Mouse (Mus musculus): ENCODE data around the gene Cacnb4.

Cacnb4 gene

DNA sequence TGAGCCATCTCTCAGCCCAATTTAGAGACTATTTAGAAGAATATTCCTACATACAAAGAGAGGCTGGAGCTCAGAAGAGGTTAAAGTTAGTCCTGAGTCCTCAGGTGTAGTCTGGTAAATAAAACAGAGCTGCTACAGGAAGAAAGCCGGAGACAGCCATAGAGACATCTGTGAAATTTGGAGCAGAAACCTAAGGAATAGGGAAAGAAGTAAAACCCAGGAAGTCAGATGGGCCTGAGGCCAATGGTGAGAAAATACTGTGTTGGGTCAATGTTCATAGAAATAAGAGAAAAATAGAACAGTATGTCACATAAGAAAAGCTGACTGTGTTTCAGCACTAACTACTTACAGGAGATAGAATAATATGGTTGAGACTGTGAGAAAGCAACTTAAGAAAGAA is 155.6 kb downstream of the Cacnb4 start:
- DNase-seq (ENCODE audit: low read depth), result no peak

GRCm38 (mm10) chr2:52518740-52519139 is 157.9 kb downstream of the Cacnb4 start:
- no peak for DNase-seq (ENCODE audit: low read depth)

DNA sequence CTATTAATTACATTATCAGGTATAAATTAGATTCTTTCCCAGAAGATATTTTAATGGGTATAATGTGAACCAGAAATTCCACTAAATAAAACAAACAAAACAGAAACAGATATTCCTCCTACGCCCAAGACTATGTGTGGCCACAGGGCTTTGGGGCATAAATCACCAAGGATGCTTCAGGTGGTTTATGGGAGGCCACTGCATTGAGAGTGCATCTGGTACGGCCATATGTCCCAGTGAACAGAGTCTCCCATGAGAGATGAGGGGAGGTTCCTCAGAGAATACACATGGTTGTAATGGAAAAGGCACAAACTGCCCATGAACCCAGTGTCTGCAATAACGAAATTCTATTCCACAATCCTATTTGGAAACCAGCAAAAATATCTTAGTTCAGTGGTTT is 160.1 kb downstream of the Cacnb4 start:
- DNase-seq (ENCODE audit: low read depth), result no peak

DNA sequence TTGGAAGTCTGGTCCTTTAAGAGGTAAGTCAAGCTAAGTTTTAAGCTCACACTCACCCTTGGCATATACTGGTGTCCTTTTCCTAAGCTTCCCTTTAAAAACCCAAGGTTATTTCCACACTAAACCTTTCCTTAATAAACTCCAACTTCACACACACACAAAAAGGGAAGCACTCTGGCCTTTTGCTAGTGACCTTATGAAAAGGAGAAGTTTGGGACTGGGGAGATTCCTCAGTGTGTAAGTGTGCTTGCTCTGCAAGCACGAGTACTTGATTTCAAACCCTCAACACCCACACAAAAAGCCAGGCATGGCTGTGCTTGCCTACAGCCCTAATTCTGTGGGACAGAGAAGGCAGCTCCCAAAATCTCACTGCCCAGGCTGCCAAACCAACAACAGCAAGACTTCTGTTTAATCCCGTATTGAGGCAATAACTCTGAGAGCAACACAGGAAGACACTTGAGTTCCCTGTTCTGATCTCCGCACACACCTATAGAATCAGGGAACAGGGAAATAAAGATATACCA is 163.7 kb downstream of the Cacnb4 start:
- no peak for DNase-seq (ENCODE audit: low read depth)

GRCm38 (mm10) chr2:52512206-52512605 is 164.4 kb downstream of the Cacnb4 start:
- no peak for DNase-seq (ENCODE audit: low read depth)

DNA sequence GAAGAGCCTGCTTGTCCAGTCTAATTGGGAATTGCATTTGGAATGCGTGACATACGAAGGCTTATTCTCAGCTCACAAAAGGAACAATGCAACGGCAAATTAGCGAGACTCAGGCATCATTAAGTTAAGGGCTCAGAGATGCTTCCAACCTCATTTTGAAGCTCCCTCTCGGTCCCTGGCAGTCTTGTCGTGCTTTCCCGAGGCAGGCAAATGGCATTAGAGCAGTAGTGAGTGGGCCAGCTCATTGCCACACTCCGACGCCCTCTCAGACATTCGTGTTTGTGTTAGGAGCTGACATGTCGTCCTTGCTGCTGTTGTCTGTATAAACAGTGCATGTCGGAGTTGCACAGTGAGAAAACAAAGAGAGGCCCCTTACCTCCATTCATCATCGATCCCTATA is 164.8 kb downstream of the Cacnb4 start:
- no peak for DNase-seq (ENCODE audit: low read depth)

- DNase-seq (ENCODE audit: low read depth), result no peak
These were observed 166.7 kb downstream of the Cacnb4 start for GRCm38 (mm10) chr2:52509779-52510500.

GRCm38 (mm10) chr2:52505164-52505563 is 171.5 kb downstream of the Cacnb4 start:
- DNase-seq (ENCODE audit: low read depth), result no peak

- no peak for DNase-seq (ENCODE audit: low read depth)
These were observed 171.9 kb downstream of the Cacnb4 start for GRCm38 (mm10) chr2:52504762-52505161.

- DNase-seq (ENCODE audit: low read depth), result no peak
These were observed 176.8 kb downstream of the Cacnb4 start for GRCm38 (mm10) chr2:52499849-52500262.

DNA sequence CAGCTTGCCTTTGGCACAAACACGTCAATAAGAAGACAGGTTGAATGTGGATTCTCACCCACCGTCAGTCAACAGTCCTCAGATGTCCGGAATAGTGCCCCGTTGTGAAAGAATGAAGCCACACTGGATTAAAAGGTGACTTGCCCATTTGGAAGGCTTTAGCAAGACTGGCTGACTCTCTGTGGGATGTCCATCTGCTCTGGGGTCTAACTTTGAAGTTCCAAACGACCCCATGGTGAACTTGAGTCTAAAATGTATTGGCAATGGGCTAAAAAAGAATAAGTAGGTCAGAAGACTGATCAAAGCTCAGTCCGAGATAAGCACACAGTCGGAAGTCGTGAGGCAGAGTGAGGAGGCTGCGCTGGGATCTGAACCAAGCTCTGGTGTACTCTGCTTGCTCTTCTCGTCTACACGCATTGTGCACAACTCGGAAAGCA is 177.5 kb downstream of the Cacnb4 start:
- DNase-seq (ENCODE audit: low read depth), result no peak

GRCm38 (mm10) chr2:52495097-52495694 is 181.4 kb downstream of the Cacnb4 start:
- DNase-seq (ENCODE audit: low read depth), result no peak

- no peak for DNase-seq (ENCODE audit: low read depth)
These were observed 182.4 kb downstream of the Cacnb4 start for GRCm38 (mm10) chr2:52494274-52494673.

- DNase-seq (ENCODE audit: low read depth), result no peak
These were observed 183.8 kb downstream of the Cacnb4 start for GRCm38 (mm10) chr2:52492867-52493266.

- DNase-seq (ENCODE audit: low read depth), result no peak
These were observed 186.8 kb downstream of the Cacnb4 start for GRCm38 (mm10) chr2:52489840-52490239.

DNA sequence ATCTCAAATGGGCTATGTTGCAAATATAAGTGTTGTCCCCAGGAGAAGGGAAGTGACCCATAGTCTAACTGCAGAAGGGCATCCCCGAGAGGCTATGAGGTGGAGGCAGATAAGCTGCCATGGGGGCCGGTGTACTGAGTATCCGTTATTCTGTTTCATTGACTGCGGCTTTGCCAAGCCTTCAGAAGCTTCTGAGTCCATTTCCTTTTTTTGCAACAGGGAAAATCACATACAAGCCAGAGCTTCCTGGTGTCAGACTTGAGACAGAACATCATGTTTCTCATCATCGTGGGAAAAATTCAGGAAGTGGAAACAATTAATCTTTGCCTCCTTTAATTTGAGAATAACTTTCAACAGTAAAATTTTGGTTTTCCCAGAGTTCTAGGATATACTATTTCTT is 193.1 kb downstream of the Cacnb4 start:
- no peak for DNase-seq (ENCODE audit: low read depth)

- DNase-seq (ENCODE audit: low read depth), result no peak
These were observed 196.2 kb downstream of the Cacnb4 start for GRCm38 (mm10) chr2:52480476-52480875.

GRCm38 (mm10) chr2:52478501-52478900 is 198.1 kb downstream of the Cacnb4 start:
- DNase-seq (ENCODE audit: low read depth), result no peak

DNA sequence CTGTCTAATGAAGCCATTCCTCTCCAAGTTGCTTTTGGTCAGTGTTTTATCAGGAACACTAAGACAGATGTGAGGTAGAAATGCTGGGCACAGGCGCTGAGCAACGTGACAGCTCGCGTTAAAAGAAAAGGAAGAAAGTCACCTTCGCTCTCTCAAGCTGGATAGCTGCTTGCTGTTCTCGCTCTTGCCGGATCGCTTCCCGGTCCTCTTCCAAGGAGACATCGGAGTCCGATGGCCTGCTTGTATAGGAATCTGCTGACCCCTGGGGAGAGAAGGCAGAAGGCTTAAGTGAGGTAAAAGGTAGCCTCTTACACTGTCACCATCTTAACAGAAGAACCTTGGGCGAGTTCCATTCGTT is 199.1 kb downstream of the Cacnb4 start:
- no peak for DNase-seq (ENCODE audit: low read depth)

- no peak for DNase-seq (ENCODE audit: low read depth)
These were observed 199.7 kb downstream of the Cacnb4 start for GRCm38 (mm10) chr2:52476801-52477549.

- DNase-seq (ENCODE audit: low read depth), result no peak
These were observed 200.8 kb downstream of the Cacnb4 start for GRCm38 (mm10) chr2:52475854-52476253.

DNA sequence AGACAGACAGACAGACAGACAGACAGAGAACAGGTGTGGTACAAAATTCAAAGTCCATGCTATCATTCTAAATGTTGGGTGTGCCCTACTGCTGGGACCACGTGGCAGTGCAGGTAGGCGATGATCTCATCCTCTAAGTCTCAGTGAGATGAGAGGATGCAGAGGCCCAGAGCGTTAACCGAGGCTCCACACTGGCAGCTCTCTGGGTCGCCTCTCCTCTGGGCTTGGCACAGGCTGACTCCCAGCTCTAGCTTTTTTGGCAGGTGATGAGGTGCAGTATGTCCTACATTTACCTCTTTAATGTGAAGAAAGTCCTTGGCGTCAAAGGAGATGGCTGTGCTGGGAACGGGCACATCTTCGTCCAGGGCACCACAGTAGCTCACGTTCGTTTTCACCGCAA is 202.1 kb downstream of the Cacnb4 start:
- no peak for DNase-seq (ENCODE audit: low read depth)
